Mouse (Mus musculus) CD8-positive naive resting alpha-beta T cell, adult 2 months (primary cell): Measurements from ENCODE around the gene Fblim1.

Experiments used
- DNase-seq, 2 experiments: peaks; one replicate each; pipeline ENCODE4 v3.0.0; 2022; ENCODE audit warnings: low read depth in 2 of 2, low spot score in 2 of 2

Fblim1 gene

DNA sequence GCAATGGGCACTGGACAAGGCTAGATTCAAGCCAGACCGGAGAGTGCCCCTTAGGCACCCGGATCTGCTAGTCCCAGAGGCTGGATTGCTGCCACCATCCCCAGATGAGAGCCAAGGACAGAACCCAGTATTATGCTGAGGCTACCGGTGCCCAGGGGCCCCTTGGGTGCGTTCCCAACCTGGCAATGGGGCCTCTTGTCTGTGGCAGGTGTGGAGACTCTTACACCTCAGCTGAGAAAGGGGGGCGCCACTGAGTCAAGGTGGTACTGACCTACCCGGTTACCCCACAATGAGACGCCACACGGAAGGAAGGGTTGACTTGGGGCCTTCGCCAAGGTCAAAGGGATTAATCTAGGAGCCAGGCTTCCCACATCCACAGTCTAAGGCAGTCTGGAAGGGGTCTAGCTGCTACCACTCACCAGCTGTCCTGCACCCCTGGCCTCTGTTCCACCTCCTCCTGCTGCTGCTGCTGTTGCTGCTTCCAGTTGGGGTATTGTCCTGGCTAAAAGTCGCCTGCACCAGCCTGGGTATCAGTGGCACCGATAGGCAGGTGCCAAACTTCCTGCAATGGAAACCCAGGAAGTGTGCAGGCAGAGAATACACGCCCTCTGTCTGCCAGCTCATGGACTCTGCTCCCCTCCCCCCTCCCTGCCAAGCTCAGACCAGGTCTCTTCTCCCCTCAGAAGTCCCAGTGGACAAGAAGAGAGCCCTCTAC, 4.6 kb downstream of the Fblim1 start:
- DNase-seq, result no peak

DNA sequence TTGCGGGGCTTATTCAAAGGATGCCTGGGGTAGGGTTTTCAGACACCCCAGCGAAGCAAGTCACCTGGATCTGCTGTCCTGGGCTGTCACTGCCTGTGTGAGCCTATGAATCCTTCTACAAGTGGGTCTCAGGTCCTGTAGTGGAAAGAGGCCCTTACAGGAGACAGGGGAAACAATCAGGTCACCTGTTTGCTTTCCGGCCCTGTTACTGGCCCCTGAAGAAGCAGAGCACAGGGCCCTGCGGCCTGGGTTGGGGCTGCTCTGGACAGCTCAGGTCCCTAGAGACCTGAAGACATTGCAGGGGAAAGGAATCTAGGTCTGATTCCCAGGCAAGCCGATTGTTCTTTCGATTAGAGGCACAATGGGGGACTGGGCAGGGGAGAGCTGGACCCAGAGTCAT, 5.5 kb downstream of the Fblim1 start:
- no peak for DNase-seq

DNA sequence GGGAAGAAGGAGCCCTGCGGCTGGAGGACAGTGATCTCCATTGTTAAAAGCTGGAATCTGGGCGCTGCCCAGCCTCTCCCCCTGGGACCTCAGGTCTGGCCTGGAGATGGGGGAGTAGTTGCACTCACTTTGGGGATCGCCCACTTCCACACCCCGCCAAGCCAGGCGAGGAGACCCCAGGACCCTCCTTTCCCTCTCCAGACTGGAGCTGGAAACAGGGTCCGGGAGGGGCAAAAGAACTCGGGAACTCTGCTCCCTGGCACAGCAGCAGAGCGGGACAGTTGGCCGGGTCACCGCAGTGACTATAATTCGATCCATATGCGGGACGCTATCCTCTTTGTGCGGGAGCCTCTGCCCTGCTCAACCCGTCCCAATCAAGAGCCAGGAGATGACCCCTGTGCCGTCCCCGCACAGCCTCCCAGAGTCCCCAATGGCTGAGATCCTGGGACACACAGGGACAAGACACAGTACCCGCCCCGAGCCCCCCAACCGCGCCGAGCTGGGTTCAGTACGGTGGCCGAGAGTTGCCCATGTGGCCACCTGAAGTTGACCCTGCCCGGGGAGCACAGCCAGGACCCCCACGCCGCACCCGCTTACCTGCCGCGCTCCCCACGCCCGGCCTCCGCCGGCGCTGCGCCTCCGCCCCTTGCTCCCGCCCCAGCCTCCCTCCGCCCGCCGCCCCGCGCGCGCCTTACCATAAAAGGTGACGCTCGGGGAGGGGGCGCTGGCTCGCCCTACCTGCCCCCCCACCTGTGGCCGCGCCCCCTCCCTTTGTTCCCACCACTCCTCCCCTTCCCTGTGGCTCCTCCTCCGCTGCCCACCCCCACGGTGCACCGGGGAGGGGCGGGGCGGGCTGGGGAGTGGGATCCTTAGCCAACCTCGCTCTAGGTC, 6.4 kb downstream of the Fblim1 start:
- DNase-seq, result no peak

DNA sequence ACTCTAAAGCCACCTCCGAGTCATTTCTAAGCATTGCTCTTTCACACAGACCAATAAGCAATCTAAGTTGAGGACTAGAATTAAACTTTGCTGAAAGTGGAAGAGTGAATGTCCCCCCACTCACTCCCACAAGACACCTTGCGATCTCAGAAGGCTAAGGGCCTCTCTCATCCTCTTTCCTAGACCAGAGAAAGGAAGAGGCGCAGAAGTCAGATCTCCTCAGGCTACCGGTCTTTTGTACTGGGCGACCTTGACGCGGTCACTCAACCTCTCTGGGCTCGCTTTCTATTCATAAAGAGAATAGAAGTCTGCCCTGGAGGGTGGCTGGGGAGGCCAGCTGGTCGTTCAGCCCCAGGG, 7.0 kb downstream of the Fblim1 start:
- DNase-seq, result no peak

DNA sequence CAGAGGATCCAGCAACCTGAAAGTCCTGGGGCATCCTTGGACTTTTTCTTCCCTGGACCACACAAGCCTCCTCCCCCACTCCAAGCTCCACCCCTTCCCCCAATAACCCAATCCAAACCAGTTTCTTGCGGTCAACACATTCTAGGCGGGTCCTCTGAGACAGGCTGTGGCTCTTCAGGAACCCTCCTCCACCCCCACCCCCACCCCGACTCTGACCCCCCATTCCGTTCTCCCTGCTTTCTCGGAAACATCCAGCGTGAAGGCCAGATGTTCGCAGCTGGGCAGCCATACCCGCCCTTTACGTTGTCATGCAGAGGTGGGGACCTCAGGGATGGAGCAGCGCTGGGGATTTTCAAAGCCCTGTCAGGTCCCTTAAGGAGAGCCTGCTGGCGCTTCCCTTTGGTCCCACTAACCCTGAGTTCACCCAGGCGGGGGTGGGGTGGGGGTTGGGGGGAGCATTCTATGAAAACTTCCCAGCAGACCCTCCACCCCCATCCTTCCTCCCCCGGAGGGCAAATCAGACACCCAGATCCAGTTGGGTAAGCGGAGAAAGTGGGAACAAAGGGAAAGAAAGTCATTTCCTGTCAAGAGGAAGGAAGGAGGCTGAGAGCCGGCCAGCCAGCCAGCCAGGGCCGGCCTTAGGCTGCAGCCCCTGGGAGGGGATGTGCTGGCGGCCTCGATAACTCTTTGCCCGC, 7.5 kb downstream of the Fblim1 start:
- no peak for DNase-seq

DNA sequence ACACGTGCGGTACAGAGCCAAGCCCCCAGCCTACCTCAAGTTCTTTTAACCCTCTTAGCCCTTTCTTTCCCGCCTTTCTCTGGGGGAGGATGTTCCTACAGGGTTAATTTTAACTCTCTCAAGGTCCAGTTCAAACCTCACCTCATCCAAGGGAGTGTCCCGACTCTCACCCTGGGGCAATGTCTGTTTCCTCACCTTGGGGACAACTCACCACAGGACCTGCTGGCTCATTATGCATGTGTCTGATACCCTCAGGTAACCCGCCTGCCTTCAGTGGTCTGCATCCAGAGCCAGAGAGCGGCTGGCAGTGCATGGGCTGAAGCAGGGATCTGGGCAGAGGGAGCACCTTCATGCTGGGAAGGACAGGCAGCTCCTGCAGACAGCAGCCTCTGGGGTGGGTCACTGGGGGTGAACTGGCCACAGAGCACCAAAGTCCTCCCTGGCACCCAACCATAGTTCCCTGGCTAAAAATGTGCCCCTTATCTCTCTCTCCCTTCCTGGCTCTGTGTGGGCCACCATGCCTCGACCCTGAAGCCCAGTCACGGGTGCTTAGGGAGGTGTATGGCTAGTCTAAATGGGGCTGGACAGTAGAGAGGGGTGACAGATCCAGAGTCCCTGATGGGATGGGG, 9.1 kb downstream of the Fblim1 start:
- no peak for DNase-seq

DNA sequence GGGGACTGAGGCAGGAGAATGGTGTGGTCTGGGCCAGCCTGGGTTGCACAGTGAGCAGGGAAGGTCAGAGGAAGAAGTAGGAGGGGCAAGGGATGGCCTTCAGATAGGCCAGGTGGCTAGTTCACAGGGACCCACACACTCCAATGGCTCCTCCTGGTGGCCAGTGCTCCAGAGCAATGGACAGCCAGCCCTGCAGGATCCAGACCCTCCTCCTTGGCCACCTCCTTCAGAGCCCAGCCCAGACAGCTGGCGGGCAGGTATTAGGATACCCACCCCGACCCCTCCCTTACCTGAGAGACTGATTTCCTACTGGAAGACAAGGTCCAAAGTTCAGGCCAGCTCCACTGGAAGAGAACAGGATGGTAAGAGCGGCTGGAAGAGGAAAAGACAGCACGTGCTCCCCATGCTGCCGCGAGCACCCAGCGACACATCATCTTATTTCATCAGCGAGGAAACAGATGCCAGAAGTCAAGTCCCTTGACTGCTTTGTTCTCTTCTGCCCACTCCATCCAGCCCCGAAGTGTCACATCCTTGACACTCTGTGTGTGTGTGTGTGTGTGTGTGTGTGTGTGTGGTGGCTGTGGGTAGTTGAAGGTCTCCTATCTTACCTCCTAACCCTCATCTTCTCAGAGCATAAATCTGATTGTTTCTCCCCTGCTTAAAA, 10.2 kb downstream of the Fblim1 start:
- DNase-seq, result no peak

DNA sequence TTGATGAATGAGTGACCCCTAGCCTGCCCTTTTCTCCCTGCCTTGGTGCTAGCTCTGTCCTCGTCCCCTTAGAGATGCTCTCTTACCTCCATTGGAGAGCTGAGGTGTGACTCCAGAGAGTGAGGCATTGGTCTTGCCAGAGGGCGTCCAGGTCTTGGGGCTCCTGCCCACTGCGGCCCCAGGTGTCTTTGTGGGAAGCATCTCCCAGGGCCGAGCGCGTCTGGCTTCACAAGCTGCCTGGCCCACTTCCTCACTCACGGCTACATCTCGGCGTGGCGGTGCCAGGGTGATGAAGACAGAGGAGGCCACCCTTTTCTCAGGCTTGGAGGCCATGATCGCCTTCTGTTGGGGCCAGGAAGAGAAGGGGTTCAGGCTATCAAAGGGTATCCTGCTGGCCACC, 10.8 kb downstream of the Fblim1 start:
- DNase-seq, result no peak

DNA sequence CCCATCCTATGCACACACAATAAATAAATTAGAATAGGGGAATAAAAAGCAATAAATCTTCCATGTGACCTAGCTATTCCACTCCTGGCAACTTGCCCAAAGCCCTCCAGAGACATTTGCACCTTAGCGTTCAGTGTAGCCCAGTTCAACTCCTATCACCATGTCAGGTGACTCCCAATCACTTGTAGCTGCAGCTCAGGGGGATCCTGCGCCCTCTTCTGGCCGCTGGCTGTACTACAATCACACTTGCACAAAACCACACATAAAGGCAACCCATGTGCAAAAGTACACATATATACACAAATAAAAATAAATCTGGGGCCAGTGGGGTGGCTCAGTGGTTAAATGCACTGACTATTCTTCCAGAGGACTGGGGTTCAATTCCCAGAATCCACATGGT, 14.3 kb downstream of the Fblim1 start:
- DNase-seq, result peak; percentile 10 to 24

DNA sequence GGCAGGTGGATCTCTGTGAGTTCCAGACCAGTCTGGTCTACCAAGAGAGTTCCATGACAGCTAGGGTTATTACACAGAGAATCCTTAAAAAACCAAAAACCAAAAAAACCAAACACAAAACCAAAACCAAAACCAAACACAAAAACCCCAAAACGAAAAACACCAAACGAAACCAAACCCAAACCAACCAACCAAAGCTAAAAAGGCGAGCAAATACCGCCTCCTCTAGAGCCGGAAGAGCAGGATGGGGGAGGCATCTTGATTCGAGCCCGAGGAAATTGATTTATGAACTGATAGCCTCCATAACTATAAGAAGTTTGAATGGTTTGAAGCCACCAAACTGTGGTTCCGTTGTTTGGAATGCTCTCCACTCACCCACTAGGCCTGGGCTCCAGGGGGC, 22.0 kb downstream of the Fblim1 start:
- no peak for DNase-seq

DNA sequence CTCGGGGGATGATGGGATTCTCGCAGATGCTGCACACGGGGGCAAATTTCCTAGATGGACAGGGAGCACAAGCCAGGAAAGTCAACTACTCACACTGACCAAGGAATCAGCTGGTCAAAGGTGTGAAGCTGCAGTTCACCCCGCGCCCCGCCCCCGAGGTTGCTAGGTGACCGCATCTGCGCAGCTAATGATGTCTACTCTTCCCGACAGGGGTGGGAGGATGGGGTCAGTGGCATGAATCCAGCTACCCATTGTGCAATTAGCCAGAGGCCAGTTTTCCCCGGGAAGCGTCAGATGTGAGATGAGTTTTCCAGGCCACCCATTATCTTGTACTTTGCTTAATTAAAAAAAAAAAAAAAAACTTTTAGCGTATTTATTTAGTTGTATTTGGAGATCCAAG, 24.8 kb downstream of the Fblim1 start:
- DNase-seq, result no peak

DNA sequence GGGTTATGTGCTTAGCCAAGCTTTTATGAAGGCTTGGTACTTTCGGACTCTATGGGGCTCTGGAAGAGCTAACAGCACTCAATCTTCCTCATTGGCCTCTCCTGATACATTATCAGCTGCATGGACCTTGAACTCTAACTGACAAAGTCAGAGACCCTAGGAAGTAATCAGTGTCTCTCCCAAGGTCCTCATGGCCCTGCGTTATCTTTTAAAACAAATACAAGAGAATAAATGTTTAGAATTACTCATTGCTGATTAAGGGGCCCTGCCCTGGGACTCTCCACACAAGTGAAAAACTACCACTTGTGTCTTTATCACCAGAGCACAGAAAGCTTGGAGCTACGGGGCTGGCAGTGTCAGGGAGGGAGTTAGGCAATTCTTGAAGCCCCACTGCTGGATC, 27.1 kb downstream of the Fblim1 start:
- no peak for DNase-seq

DNA sequence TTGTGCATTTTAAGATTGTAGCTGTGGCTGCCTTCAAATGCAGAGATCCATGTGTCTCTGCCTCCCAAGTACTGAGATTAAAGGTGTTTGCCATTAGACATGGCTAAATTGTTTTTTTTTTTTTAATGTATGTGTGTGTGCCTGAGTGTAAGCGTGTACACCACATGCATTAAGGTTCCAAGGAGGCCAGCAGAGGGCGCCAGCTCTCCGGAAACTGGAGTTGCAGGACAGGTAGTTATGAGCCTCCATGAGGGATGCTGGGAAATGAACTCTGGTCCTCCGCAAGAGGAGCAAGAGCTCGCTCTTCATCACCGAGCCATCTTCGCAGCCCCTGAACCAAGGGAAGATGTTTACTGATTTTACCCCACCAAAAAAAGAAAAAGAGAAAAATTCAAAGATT, 29.0 kb downstream of the Fblim1 start:
- no peak for DNase-seq

DNA sequence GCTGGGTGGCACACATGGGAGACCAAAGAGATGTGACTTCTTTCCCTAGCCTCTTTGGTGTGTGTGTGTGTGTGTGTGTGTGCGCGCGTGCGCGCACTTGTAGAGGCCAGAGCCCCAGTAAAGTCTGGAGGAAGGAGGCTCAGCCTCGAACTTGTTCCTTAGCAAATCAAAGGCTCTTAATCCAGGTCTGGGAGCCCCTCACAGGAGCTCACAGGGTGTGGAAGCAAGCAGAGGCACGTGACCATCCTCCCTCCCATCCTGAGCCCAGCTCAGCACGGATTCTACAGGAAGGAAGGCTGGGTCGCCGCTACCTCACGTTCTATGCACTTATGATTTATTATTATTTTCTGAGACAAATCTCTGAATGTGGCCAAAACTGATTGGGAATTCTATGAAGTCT, 29.5 kb downstream of the Fblim1 start:
- DNase-seq, result no peak

DNA sequence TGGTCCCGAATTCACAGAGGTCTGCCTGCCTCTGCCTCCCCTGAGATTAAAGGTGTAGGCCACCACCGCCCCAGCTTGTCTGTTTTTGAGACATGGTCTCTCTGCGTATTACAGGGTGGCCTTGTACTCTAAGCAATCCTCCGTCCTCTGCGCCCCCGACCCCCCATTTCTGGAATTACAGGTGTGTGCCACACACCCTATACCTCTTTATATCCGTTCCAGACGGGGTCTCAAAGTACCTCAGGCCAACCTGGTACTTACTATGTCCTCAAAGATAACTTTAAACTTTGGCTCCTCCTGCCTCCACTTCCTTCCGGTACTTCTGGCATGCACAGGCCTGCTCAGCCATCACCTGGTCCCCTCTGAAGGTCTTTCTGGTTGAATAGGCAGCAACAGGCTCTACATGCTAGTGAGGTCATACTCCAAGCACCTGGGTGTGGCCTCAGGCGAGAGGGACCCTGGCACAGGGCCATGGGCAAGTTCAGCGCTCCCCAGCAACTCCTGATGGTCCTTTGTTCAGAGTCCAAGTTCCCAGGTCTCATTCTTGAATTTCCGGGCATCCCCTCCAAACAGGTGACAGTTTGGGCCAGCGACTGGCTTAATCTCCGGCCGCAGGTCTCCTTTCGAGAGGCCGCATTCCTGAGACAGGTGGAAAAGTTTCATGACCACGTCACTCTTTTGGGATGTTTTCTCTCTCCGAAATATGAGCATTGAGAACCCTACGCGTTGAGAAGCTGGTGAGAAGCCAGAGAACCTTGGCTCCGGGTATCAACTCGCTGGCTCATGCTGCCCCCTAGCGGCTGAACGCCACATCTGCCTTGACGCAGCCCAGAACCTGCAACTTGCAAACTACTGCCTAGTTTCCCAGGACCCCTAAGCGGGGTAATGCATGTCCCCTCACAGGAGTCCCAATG, 30.9 kb downstream of the Fblim1 start:
- DNase-seq, result peak; percentile 77 to 82

DNA sequence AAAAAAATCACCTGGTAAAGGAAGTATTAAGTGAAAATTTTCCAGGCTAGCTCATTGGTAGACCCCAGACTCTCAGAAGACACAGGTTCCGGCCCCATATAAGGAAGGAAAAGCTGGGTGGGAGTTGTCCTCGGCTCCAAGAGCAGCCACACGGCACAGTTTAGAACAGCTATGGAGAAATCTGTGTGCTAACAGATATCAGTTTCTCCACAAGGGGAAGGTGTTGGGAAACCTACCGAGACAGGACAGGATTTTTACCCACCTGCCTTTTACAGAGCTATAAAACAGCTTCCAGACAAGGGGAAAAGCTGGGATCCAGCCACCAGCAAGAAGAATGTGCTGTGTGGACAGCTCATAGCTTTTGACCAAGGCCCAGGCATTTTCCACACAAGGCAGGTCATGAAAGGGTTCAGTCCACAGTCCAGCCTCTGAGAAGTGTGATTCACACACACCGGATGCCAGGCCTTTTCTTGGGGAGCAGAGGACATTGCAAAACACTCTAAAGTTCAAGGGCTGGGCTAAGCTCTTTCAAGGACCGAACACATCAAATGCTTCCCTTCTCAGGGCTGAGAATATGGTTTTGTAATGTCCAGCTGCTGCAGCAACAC, 32.4 kb downstream of the Fblim1 start:
- no peak for DNase-seq

DNA sequence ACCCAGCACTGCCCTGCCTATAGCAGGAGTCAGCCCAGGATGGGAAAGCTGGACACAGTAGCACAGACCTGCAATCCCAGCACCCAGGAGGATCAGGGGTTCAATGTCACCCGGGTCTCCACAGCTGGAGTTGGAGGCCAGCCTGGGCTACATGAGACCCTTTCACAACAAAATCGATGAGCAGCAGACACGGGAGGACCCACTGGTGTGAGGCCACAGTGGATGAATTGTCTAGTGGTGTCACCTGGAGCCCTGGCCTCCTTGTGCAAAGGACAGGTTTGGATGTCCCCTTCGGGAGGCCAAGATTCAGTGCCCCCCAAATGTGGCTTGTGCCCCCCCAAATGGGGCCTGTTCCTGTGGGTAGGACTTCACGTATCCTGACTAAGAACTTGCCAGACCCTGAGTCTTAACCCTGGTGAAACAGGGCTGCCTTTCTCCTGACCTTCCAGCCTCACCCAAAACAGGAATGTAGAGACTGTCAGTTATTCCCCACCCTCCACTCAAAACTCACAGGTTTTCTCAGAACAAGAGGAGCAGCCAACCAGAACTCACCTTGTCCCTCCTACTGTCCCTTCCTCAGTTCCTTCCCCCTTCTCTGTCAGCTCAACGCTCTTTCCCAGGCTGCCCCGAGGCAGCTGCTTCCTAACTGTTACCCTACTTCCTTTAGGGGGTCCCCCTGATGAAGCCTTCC, 33.1 kb downstream of the Fblim1 start:
- DNase-seq, result no peak

DNA sequence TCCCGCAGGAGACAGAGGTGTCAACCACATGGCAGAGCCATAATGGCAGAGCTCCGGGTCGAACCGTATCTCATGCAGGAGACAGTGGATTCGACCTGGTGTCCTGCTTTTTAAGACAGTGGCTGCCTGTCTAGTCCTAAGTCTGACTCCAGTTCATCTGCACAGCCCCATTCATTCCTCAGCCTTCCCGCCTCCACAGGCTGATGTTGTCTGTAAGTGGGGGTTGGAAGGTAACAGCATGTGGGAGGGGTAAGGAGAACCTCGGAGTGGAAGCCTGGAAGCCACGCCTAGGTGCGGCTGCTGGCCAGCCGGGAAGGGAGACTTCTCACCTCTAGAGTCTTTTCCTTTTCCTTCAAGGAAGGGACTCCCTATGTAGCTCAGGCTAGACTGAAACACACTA, 34.0 kb downstream of the Fblim1 start:
- no peak for DNase-seq

DNA sequence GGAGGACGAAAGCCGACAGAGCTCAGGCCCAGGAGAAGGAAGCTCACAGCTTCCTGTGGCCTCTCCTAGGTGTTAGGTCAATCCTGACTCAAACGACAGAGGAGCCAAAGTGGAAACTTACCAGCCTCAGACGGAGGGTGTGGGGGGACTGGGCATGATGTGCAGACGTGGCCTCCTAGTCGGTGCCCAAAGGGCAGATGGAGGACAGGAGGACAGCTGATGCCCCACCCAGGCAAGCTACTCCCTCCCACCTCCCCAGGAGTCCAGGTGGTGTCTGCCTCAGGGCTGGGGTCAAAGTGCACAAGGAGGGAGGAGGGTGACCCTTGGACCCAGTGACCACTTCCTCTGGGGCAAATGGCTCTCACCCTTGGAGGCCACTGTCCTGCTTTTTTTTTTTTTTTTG, 34.6 kb downstream of the Fblim1 start:
- no peak for DNase-seq
